Mouse (Mus musculus): ENCODE data around the gene Tex13c2. TPM values are rescaled to one million over a fixed set of nuclear protein-coding genes. Genes with fewer than 3 reads are reported as not detected.

Gene Tex13c2
- polyA plus RNA-seq, 1 experiment from 2014 or later: not detected

DNA sequence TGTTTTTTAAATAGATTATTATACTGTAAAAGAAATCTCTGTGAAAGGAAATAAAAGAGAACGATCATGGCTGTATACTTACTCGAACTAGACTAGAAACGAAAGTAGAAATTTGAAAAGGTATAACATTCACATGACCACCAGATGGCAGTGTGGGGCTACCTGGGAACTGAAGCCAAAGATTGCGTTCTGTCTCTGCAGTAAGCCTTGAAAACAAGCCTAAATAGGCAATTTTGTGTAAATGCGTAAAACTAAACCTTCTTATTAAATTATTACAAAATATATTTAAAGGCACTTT is 51.2 kb downstream of the Tex13c2 start:
- DNase-seq (ENCODE audit: low spot score) (peak; percentile 56), ATAC-seq (ENCODE audit: low FRiP score, low TSS enrichment) (no peak)
- Histone ChIP-seq H3K4me3 (ENCODE audit: low read depth, low read length) (peak overlapping the region; percentile 6; the same call in 1 of the 2 replicates), H3K9ac (ENCODE audit: low read length) (no peak overlapping the region), H3K27me3 (ENCODE audit: control insufficient read depth, insufficient read depth, low read length) (no peaks in the 10 kb centered on the region), H3K27ac (replicated peaks) (no peak overlapping the region), H3K4me1 (replicated peaks; ENCODE audit: control insufficient read depth, insufficient read depth) (no peaks in the 10 kb centered on the region), H3K4me2 (replicated peaks; ENCODE audit: low read depth) (peak overlapping the region; percentile 30), H3K9me3 (ENCODE audit: control insufficient read depth, low read length) (no peaks in the 10 kb centered on the region), H3K36me3 (ENCODE audit: control insufficient read depth, insufficient read depth, low read length) (no peaks in the 10 kb centered on the region)
- TF ChIP-seq EP300 (optimal IDR thresholded peaks at IDR 0.05): no peak
- TF ChIP-seq CTCF (IDR thresholded peaks at IDR 0.05; ENCODE audit: low read depth): peak; percentile 82
- WGBS: 25% methylated on average over 5 of the region's 5 CpGs

Other genes with a start within 250 kb of the Tex13c2 start
- 0.25 and 0.38 TPM in 2 replicates for gene Sh2d1a, start 12.8 kb downstream of the Tex13c2 start, polyA plus RNA-seq (2015; fragmentation: Nextera tagmentation; extraction: Ambion mirVana)